Mouse (Mus musculus): Measurements from ENCODE around the gene Gm47955. TPM values are rescaled to one million over a fixed set of nuclear protein-coding genes. Genes with fewer than 3 reads are reported as not detected.
"Not testable (repeated sequence)": the region's sequence is repeated elsewhere in the genome, so short reads cannot be mapped to it uniquely, and the experiment has no call there.

Gm47955 gene
- polyA plus RNA-seq (2014; fragmentation: Nextera tagmentation; extraction: Ambion mirVana) = not detected in 2 replicates

DNA sequence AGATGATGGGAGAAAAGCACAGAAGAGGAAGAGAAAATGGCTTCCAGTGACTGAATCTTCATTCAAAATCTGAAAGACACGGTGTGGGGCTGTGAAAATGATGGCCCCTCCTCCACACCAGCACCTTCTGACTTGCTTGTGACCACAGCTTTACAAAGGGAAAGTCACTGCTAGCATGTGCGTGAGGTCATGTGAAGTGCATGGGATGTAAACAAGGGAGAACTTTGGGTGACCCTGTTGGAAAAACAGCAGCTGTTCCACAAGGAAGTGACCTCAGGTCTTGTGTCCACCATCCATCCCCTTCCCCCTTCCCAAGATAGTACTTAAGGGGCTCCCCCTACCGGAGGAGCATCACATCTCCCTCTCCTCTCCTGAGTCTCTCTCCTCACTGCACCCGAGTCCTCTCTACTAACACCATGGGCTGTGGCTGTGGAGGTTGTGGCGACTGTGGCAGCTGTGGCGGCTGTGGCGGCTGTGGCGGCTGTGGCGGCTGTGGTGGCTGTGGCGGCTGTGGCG lies at the start of gene Gm47955:
Gene Gm47955 (plus strand): TSS at position 417 of the 516 bp plus-strand sequence.
- H3K4me1 ChIP-seq (ENCODE audit: control insufficient read depth, insufficient read depth, low read length) = no peaks in the 10 kb centered on the region

DNA sequence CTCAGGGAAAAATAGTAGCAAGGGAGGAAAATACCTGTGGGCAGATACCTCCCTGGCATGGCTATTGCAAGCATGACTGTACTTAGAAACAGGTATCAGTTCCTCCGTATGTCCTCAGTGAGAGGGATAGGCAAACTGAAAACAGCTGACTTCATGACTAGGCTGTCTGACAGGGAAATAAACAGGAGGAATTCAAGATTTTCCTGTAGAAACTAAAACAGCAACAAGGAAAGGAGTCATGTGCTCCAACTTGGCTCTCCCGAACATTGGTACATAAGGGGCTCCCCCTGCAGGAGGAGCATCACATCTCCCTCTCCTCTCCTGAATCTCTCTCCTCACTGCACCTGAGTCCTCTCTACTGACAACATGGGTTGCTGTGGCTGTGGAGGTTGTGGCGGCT lies 47.1 kb upstream of the Gm47955 start, which contains the start of gene A030005L19Rik:
Gene A030005L19Rik (plus strand): TSS at position 301 of the 400 bp plus-strand sequence.
- Histone ChIP-seq H3K4me1 (ENCODE audit: control insufficient read depth, insufficient read depth, low read length) (no peaks in the 10 kb centered on the region), H3K27ac (ENCODE audit: low read length) (no peak within 1 kb of the TSS), H3K27me3 (ENCODE audit: control insufficient read depth, insufficient read depth, low read length) (no peaks in the 10 kb centered on the region), H3K36me3 (ENCODE audit: control insufficient read depth, insufficient read depth, low read length) (no peaks in the 10 kb centered on the region), H3K9ac (replicated peaks; ENCODE audit: low read depth, low read length) (no peak within 1 kb of the TSS), H3K9me3 (ENCODE audit: control insufficient read depth, low read depth, low read length) (no peaks in the 10 kb centered on the region), H3K4me2 (replicated peaks; ENCODE audit: low read depth, low read length) (no peak within 1 kb of the TSS), H3K4me3 (ENCODE audit: low read depth, low read length) (no peak within 1 kb of the TSS)
- WGBS = 86% methylated on average over 3 of the region's 3 CpGs
- ATAC-seq (ENCODE audit: insufficient number of reproducible peaks, insufficient read depth, low FRiP score, low read depth) = no peak

More for the DNA sequence above, at the start of gene Gm47955:
- WGBS = 82% methylated on average over 11 of the region's 11 CpGs
- H3K4me3 ChIP-seq (ENCODE audit: low read depth, low read length) = no peak within 1 kb of the TSS
- no peaks in the 10 kb centered on the region for H3K9me3 ChIP-seq (ENCODE audit: control insufficient read depth, low read depth, low read length)
- H3K27me3 ChIP-seq (ENCODE audit: control insufficient read depth, insufficient read depth, low read length) = no peaks in the 10 kb centered on the region
- no peak within 1 kb of the TSS for H3K4me2 ChIP-seq (replicated peaks; ENCODE audit: low read depth, low read length)
- no peak within 1 kb of the TSS for H3K27ac ChIP-seq (ENCODE audit: low read length)
- ATAC-seq (ENCODE audit: insufficient number of reproducible peaks, insufficient read depth, low FRiP score, low read depth) = no peak
- no peaks in the 10 kb centered on the region for H3K36me3 ChIP-seq (ENCODE audit: control insufficient read depth, insufficient read depth, low read length)
- no peak within 1 kb of the TSS for H3K9ac ChIP-seq (replicated peaks; ENCODE audit: low read depth, low read length)

DNA sequence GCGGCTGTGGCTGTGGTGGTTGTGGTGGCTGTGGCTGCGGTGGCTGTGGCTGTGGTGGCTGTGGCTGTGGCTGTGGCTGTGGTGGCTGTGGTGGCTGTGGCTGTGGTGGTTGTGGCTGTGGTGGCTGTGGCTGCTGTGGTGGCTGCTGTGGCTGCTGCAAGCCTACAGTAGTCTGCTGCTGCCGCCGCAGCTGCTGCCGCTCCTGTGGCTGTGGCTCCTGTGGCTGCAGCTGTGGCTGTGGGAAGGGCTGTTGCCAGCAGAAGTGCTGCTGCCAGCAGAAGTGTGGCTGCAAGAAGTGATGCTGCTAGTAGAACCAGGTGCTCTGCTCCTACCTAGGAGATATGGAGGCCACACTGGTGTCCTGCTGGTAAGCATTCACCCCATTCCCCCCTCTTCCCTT lies 46.7 kb upstream of the Gm47955 start:
- not testable (repeated sequence) for H3K36me3 ChIP-seq (ENCODE audit: control insufficient read depth, insufficient read depth, low read length); ATAC-seq (ENCODE audit: insufficient number of reproducible peaks, insufficient read depth, low FRiP score, low read depth); H3K27ac ChIP-seq (ENCODE audit: low read length); H3K4me1 ChIP-seq (ENCODE audit: control insufficient read depth, insufficient read depth, low read length); H3K4me2 ChIP-seq (replicated peaks; ENCODE audit: low read depth, low read length); H3K27me3 ChIP-seq (ENCODE audit: control insufficient read depth, insufficient read depth, low read length); H3K4me3 ChIP-seq (ENCODE audit: low read depth, low read length); H3K9me3 ChIP-seq (ENCODE audit: control insufficient read depth, low read depth, low read length); H3K9ac ChIP-seq (replicated peaks; ENCODE audit: low read depth, low read length)
- WGBS = 86% methylated on average over 5 of the region's 5 CpGs

DNA sequence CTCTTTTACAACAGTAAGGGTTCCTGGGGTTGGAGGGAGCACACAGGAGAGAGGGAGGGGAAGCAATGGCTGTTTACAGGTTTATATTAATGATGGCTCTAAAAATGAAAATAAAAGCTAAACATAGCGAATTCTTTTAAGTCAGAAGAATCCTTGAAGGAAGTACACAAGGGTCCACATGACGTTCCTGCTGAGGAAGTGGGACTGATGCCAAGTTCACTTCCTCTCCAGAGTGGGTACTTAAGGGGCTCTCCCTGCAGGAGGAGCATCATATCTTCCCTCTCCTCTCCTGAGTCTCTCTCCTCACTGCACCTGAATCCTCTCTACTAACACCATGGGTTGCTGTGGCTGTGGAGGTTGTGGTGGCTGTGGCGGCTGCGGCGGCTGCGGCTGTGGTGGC lies 35.4 kb upstream of the Gm47955 start, which contains the start of gene A030014E15Rik:
Gene A030014E15Rik (plus strand): TSS at position 268 of the 400 bp plus-strand sequence.
- no peak for ATAC-seq (ENCODE audit: insufficient number of reproducible peaks, insufficient read depth, low FRiP score, low read depth)
- H3K4me2 ChIP-seq (replicated peaks; ENCODE audit: low read depth, low read length) = no peak within 1 kb of the TSS
- no peaks in the 10 kb centered on the region for H3K27me3 ChIP-seq (ENCODE audit: control insufficient read depth, insufficient read depth, low read length)
- WGBS = 80% methylated on average over 6 of the region's 6 CpGs
- H3K4me3 ChIP-seq (ENCODE audit: low read depth, low read length) = no peak within 1 kb of the TSS
- H3K36me3 ChIP-seq (ENCODE audit: control insufficient read depth, insufficient read depth, low read length) = no peaks in the 10 kb centered on the region
- no peak within 1 kb of the TSS for H3K27ac ChIP-seq (ENCODE audit: low read length)
- H3K9ac ChIP-seq (replicated peaks; ENCODE audit: low read depth, low read length) = no peak within 1 kb of the TSS
- H3K4me1 ChIP-seq (ENCODE audit: control insufficient read depth, insufficient read depth, low read length) = no peaks in the 10 kb centered on the region
- H3K9me3 ChIP-seq (ENCODE audit: control insufficient read depth, low read depth, low read length) = no peaks in the 10 kb centered on the region

DNA sequence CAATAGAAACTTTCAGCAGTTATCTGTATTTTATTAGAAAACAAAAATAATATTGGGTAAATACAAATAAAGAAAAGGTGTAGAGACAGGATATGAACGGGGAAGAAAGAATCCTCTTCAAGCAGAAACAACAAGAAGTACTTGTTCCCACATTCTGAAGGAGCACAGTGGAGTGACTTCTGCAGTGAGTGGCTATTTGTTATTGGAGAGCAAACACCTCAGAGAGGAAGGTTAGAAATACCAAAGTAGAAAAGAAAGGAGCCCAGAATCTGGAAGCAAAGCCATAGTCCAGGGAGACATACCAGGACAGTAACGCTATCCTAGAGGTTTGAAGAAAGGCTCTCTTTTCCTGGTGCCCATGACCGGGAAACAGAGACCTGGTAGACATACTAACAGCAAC lies 29.5 kb upstream of the Gm47955 start:
- H3K9ac ChIP-seq (replicated peaks; ENCODE audit: low read depth, low read length); H3K9me3 ChIP-seq (ENCODE audit: control insufficient read depth, low read depth, low read length); H3K27me3 ChIP-seq (ENCODE audit: control insufficient read depth, insufficient read depth, low read length); H3K4me2 ChIP-seq (replicated peaks; ENCODE audit: low read depth, low read length); H3K36me3 ChIP-seq (ENCODE audit: control insufficient read depth, insufficient read depth, low read length); H3K4me1 ChIP-seq (ENCODE audit: control insufficient read depth, insufficient read depth, low read length); ATAC-seq (ENCODE audit: insufficient number of reproducible peaks, insufficient read depth, low FRiP score, low read depth); H3K4me3 ChIP-seq (ENCODE audit: low read depth, low read length); H3K27ac ChIP-seq (ENCODE audit: low read length): not testable (repeated sequence)
- 75% methylated on average over 1 of the region's 3 CpGs for WGBS

DNA sequence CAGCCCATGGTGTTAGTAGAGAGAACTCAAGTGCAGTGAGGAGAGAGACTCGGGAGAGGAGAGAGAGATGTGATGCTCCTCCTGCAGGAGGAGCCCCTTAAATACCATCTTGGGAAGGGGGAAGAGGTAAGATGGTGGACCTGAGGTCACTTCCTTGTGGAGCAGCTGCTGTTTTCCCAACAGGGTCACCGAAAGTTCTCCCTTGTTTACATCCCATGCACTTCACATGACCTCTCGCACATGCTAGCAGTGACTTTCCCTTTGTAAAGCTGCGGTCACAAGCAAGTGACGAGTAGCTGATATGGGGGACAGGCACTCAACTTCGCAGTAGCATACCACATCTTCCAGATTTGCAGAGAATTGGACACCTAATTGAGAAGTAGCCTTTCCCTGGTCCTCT lies 28.8 kb upstream of the Gm47955 start, which contains the start of gene Gm6217:
Gene Gm6217 (minus strand): TSS at position 74 of the 400 bp plus-strand sequence.
- not testable (repeated sequence) for H3K27ac ChIP-seq (ENCODE audit: low read length); H3K9me3 ChIP-seq (ENCODE audit: control insufficient read depth, low read depth, low read length); H3K4me2 ChIP-seq (replicated peaks; ENCODE audit: low read depth, low read length); H3K4me1 ChIP-seq (ENCODE audit: control insufficient read depth, insufficient read depth, low read length); H3K4me3 ChIP-seq (ENCODE audit: low read depth, low read length); ATAC-seq (ENCODE audit: insufficient number of reproducible peaks, insufficient read depth, low FRiP score, low read depth); H3K27me3 ChIP-seq (ENCODE audit: control insufficient read depth, insufficient read depth, low read length); H3K9ac ChIP-seq (replicated peaks; ENCODE audit: low read depth, low read length); H3K36me3 ChIP-seq (ENCODE audit: control insufficient read depth, insufficient read depth, low read length)
- WGBS = no CpG with 5 or more reads among the region's 6 CpGs

DNA sequence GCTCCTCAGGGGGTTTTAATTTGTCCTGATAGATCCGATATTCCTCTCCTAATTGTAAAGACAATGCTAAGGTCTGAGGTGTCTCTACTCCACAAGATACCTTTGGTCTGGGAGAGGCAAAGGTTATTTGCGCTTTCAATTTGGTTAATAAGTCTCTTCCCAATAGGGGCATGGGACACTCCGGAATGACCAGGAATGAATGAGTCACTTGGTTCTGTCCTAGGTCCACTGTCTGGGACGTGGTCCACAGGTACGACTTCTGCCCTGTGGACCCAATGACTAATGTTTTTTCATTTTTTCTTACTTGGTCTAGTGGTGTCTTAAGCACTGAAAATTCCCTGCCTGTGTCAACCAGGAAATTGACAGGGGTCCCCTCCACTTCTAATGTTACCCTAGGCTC lies 21.4 kb upstream of the Gm47955 start:
- Histone ChIP-seq H3K27me3 (ENCODE audit: control insufficient read depth, insufficient read depth, low read length) (no peaks in the 10 kb centered on the region), H3K4me2 (replicated peaks; ENCODE audit: low read depth, low read length) (no peak overlapping the region), H3K9me3 (ENCODE audit: control insufficient read depth, low read depth, low read length) (peaks cover 5% of the 10 kb centered on the region; the same call in 1 of the 2 replicates), H3K4me1 (ENCODE audit: control insufficient read depth, insufficient read depth, low read length) (no peaks in the 10 kb centered on the region), H3K27ac (ENCODE audit: low read length) (no peak overlapping the region), H3K36me3 (ENCODE audit: control insufficient read depth, insufficient read depth, low read length) (no peaks in the 10 kb centered on the region), H3K4me3 (ENCODE audit: low read depth, low read length) (no peak overlapping the region), H3K9ac (replicated peaks; ENCODE audit: low read depth, low read length) (no peak overlapping the region)
- ATAC-seq (ENCODE audit: insufficient number of reproducible peaks, insufficient read depth, low FRiP score, low read depth) = no peak
- 96% methylated on average over 5 of the region's 5 CpGs for WGBS

DNA sequence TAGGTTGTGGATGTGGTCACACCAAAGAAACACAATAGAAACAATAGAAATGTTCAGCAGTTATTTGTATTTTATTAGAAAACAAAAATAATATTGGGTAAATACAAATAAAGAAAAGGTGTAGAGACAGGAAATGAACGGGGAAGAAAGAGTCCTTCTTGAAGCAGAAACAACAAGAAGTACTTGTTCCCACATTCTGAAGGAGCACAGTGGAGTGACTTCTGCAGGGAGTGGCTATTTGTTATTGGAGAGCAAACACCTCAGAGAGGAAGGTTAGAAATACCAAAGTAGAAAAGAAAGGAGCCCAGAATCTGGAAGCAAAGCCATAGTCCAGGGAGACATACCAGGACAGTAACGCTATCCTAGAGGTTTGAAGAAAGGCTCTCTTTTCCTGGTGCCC lies 17.6 kb upstream of the Gm47955 start:
- not testable (repeated sequence) for H3K4me3 ChIP-seq (ENCODE audit: low read depth, low read length); H3K4me2 ChIP-seq (replicated peaks; ENCODE audit: low read depth, low read length); H3K36me3 ChIP-seq (ENCODE audit: control insufficient read depth, insufficient read depth, low read length); H3K4me1 ChIP-seq (ENCODE audit: control insufficient read depth, insufficient read depth, low read length); H3K9ac ChIP-seq (replicated peaks; ENCODE audit: low read depth, low read length); H3K27me3 ChIP-seq (ENCODE audit: control insufficient read depth, insufficient read depth, low read length); H3K27ac ChIP-seq (ENCODE audit: low read length); H3K9me3 ChIP-seq (ENCODE audit: control insufficient read depth, low read depth, low read length); ATAC-seq (ENCODE audit: insufficient number of reproducible peaks, insufficient read depth, low FRiP score, low read depth)
- WGBS = 61% methylated on average over 1 of the region's 2 CpGs

DNA sequence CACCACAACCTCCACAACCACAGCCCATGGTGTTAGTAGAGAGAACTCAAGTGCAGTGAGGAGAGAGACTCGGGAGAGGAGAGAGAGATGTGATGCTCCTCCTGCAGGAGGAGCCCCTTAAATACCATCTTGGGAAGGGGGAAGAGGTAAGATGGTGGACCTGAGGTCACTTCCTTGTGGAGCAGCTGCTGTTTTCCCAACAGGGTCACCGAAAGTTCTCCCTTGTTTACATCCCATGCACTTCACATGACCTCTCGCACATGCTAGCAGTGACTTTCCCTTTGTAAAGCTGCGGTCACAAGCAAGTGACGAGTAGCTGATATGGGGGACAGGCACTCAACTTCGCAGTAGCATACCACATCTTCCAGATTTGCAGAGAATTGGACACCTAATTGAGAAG lies 16.8 kb upstream of the Gm47955 start, which contains the start of gene A030003K21Rik:
Gene A030003K21Rik (minus strand): TSS at position 94 of the 400 bp plus-strand sequence.
- no CpG with 5 or more reads among the region's 6 CpGs for WGBS
- not testable (repeated sequence) for H3K27ac ChIP-seq (ENCODE audit: low read length); H3K27me3 ChIP-seq (ENCODE audit: control insufficient read depth, insufficient read depth, low read length); H3K9me3 ChIP-seq (ENCODE audit: control insufficient read depth, low read depth, low read length); ATAC-seq (ENCODE audit: insufficient number of reproducible peaks, insufficient read depth, low FRiP score, low read depth); H3K9ac ChIP-seq (replicated peaks; ENCODE audit: low read depth, low read length); H3K4me3 ChIP-seq (ENCODE audit: low read depth, low read length); H3K36me3 ChIP-seq (ENCODE audit: control insufficient read depth, insufficient read depth, low read length); H3K4me2 ChIP-seq (replicated peaks; ENCODE audit: low read depth, low read length); H3K4me1 ChIP-seq (ENCODE audit: control insufficient read depth, insufficient read depth, low read length)

All from stomach, embryonic 14.5 days (tissue).